Mouse (Mus musculus) myocyte (in vitro differentiated cells): ENCODE data around the gene Wwox.

Experiments
- CEBPB ChIP-seq: IDR thresholded peaks from 2 replicates; pipeline ENCODE4 v1.6.1; 2011; ENCODE audit warnings: mild to moderate bottlenecking, moderate library complexity; ENCODE audit not compliant: poor library complexity, insufficient read depth, severe bottlenecking
- MAX ChIP-seq: IDR thresholded peaks from one replicate; pipeline ENCODE4 v1.6.1; 2011; ENCODE audit warnings: low read depth, mild to moderate bottlenecking, control low read depth
- POLR2A ChIP-seq: IDR thresholded peaks from one replicate; pipeline ENCODE4 v1.6.1; 2011; ENCODE audit warnings: low read depth, mild to moderate bottlenecking, control low read depth, moderate library complexity; ENCODE audit not compliant: insufficient read length
- TCF12 ChIP-seq: IDR thresholded peaks from one replicate; pipeline ENCODE4 v1.6.1; 2011; ENCODE audit warnings: mild to moderate bottlenecking, control low read depth; ENCODE audit not compliant: poor library complexity, insufficient read depth, severe bottlenecking

DNA sequence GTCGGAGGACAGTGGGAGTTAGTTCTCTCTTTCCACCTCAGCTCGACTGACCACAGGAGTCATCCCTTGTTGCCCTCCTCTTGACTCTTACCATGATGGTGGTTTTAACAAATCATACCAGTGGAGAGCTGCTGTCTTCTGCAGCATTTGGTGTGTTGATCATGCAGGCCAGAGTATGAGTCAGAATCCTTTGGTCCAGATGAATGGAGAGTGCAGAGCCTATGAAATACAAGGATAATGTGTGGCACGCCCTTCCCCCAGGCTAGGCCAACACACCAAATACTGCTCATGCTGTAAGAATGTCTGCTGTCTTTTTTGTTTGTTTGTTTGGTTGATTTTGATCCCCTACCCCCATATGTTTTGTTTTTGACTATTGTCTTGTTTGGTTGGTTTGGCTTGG, 234.0 kb downstream of the Wwox start:
- no peak for TF ChIP-seq MAX
- TF ChIP-seq POLR2A: no peak
- TF ChIP-seq CEBPB: no peak
- no peak for TF ChIP-seq TCF12
